Mouse (Mus musculus): ENCODE data around the gene Gstm7.

- TF ChIP-seq CTCF (IDR thresholded peaks at IDR 0.05) (no peak), EP300 (IDR thresholded peaks at IDR 0.05) (no peak)
These were observed 3.8 kb downstream of the Gstm7 start for GRCm38 (mm10) chr3:107927841-107928240.

Measured in lung, postnatal 0 days (tissue).